Mouse (Mus musculus): ENCODE results near the gene Zfp46. TPM values are rescaled to one million over a fixed set of nuclear protein-coding genes. Genes with fewer than 3 reads are reported as not detected.

Zfp46 gene
- total RNA-seq, 2 experiments from 2014 or later = 53.5 to 54.9 TPM

GRCm38 (mm10) chr4:136327238-136327637 is 42.8 kb downstream of the Zfp46 start:
- Histone ChIP-seq H3K27ac (no peak overlapping the region), H3K4me3 (no peak overlapping the region)
- intact Hi-C loops (cut with DNase I) = no loop called here
- TF ChIP-seq CTCF (IDR thresholded peaks at IDR 0.05) = no peak
- DNase-seq (ENCODE audit: extremely low spot score in 1 of 2, low spot score in 2 of 2) = no peak

- intact Hi-C loops (cut with DNase I) = no loop called here
- Histone ChIP-seq H3K4me3 (no peak overlapping the region), H3K27ac (no peak overlapping the region)
- TF ChIP-seq CTCF (IDR thresholded peaks at IDR 0.05) = peak; percentile 31; the same call in 1 of the 2 replicates
- DNase-seq (ENCODE audit: extremely low spot score in 1 of 2, low spot score in 2 of 2) = no peak
These were observed 43.6 kb downstream of the Zfp46 start for GRCm38 (mm10) chr4:136328115-136328514.

GRCm38 (mm10) chr4:136331709-136332108 is 47.2 kb downstream of the Zfp46 start:
- no peak overlapping the region for H3K4me3 ChIP-seq
- intact Hi-C loops (cut with DNase I) = no loop called here
- no peak for DNase-seq (ENCODE audit: extremely low spot score in 1 of 2, low spot score in 2 of 2)
- no peak overlapping the region for H3K27ac ChIP-seq
- no peak for TF ChIP-seq CTCF (IDR thresholded peaks at IDR 0.05)

GRCm38 (mm10) chr4:136333191-136333590 is 48.7 kb downstream of the Zfp46 start:
- intact Hi-C loops (cut with DNase I) = no loop called here
- no peak for DNase-seq (ENCODE audit: extremely low spot score in 1 of 2, low spot score in 2 of 2)
- H3K4me3 ChIP-seq = no peak overlapping the region
- H3K27ac ChIP-seq = no peak overlapping the region
- no peak for TF ChIP-seq CTCF (IDR thresholded peaks at IDR 0.05)

GRCm38 (mm10) chr4:136335065-136335464 is 50.6 kb downstream of the Zfp46 start:
- no peak overlapping the region for H3K27ac ChIP-seq
- no peak overlapping the region for H3K4me3 ChIP-seq
- intact Hi-C loops (cut with DNase I) = no loop called here
- DNase-seq (ENCODE audit: extremely low spot score in 1 of 2, low spot score in 2 of 2) = no peak
- no peak for TF ChIP-seq CTCF (IDR thresholded peaks at IDR 0.05)

- no peak for DNase-seq (ENCODE audit: extremely low spot score in 1 of 2, low spot score in 2 of 2)
- no peak for TF ChIP-seq CTCF (IDR thresholded peaks at IDR 0.05)
- Histone ChIP-seq H3K4me3 (no peak overlapping the region), H3K27ac (no peak overlapping the region)
- intact Hi-C loops (cut with DNase I) = no loop called here
These were observed 52.6 kb downstream of the Zfp46 start for GRCm38 (mm10) chr4:136337129-136337528.

Other genes with a start within 250 kb of the Zfp46 start
- 100 to 1,000 TPM; 271 to 308 TPM for gene Rpl11, start 231.3 kb upstream of the Zfp46 start, total RNA-seq (2021)
- gene Id3, start 141.2 kb upstream of the Zfp46 start, total RNA-seq (2021) = 10 to 100 TPM; 26.8 to 36.1 TPM
- 1 to 10 TPM in 1 of 2 experiments, under 1 TPM in 1; 0.36 to 1.3 TPM for gene E2f2, start 112.3 kb upstream of the Zfp46 start, total RNA-seq (2021)
- 1 to 10 TPM; 2.2 to 2.4 TPM for gene Asap3, start 78.3 kb upstream of the Zfp46 start, total RNA-seq (2021)
- gene Tcea3, start 37.0 kb upstream of the Zfp46 start, total RNA-seq (2021) = under 1 TPM; 0.68 to 0.93 TPM
- 10 to 100 TPM; 76.4 to 79.1 TPM for gene Hnrnpr, start 26.3 kb downstream of the Zfp46 start, total RNA-seq (2021)
- 1 to 10 TPM; 5.7 to 6.0 TPM for gene Htr1d, start 138.8 kb downstream of the Zfp46 start, total RNA-seq (2021)
- gene 6030445D17Rik, start 177.6 kb downstream of the Zfp46 start, total RNA-seq (2021) = under 1 TPM; 0.32 to 0.51 TPM
- gene Luzp1, start 185.1 kb downstream of the Zfp46 start, total RNA-seq (2021) = 10 to 100 TPM; 82.0 to 88.2 TPM

Data from left cerebral cortex, adult 2 months (tissue).